9 mouse cellular contexts compared by ENCODE assay signal in the genomic region with DNA sequence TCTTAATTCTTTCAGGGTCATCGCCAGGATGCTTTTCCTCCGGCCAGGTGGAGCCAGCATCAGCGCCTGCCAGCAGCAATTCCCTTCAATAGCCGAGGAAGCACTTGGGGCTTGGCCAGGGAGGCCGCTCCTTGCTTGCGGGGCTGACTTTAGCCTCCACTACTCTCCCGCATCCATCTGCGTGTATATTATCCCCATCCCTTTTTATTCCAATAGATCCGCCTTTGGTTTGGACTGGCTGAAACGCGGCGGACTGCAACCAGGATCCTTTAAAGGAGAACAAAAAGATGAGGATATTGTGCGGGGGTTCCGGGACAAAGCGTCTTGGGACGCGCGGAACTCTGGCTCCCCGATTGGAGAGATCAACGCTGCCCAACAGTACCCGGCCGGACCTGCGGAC.
DNase-seq lines count a peak whose midpoint lies in the region; ATAC-seq and TF ChIP-seq lines count a peak whose summit lies in the region.
"Had no signal": no experiment of that assay in that cellular context is flagged by ENCODE, and none has a peak within 500 bp of the region (broad histone marks: within the 10 kb centered on the region; RNA-seq: fewer than 3 reads in every experiment).

No protein-coding gene starts in this region.

- H3K4me2 ChIP-seq in lung, embryonic 14.5 days = no peak overlapping the region
- no peak overlapping the region for H3K4me2 ChIP-seq in embryonic facial prominence, embryonic 12.5 days (replicated peaks)
- H3K4me2 ChIP-seq in intestine, postnatal 0 days (replicated peaks; ENCODE audit: low read depth) = no peak overlapping the region

- H3K36me3 ChIP-seq in lung, embryonic 14.5 days (ENCODE audit: insufficient read depth) = no peaks in the 10 kb centered on the region
- H3K36me3 ChIP-seq in embryonic facial prominence, embryonic 12.5 days = no peaks in the 10 kb centered on the region
- no peaks in the 10 kb centered on the region for H3K36me3 ChIP-seq in intestine, postnatal 0 days (ENCODE audit: control insufficient read depth, insufficient read depth)

- peak; percentile 8 for DNase-seq in lung, embryonic 14.5 days
- no peak for DNase-seq in lung, adult 2 months
- DNase-seq in kidney, adult 11 months = no peak
- no peak for DNase-seq in thymus, postnatal 36 days
- no peak for DNase-seq in thymus, adult 18-20 months
- DNase-seq: heart, adult 11 months had no signal

- TF ChIP-seq CTCF in lung, embryonic 14.5 days (IDR thresholded peaks at IDR 0.05; ENCODE audit: low read depth) = no peak
- TF ChIP-seq CTCF in lung, adult 2 months (IDR thresholded peaks at IDR 0.05; ENCODE audit: insufficient read depth, low read length) = no peak
- no peak for TF ChIP-seq CTCF in intestine, postnatal 0 days (IDR thresholded peaks at IDR 0.05; ENCODE audit: low read depth)

- H3K4me1 ChIP-seq in lung, embryonic 14.5 days (ENCODE audit: insufficient read depth) = no peaks in the 10 kb centered on the region
- peaks cover 8% of the 10 kb centered on the region; the same call in 1 of the 2 replicates for H3K4me1 ChIP-seq in lung, adult 2 months (ENCODE audit: control insufficient read depth, insufficient read depth, low read length)
- peaks cover 29% of the 10 kb centered on the region for H3K4me1 ChIP-seq in embryonic facial prominence, embryonic 12.5 days
- no peaks in the 10 kb centered on the region; the same call in 1 of the 2 replicates for H3K4me1 ChIP-seq in intestine, postnatal 0 days (replicated peaks; ENCODE audit: control insufficient read depth, insufficient read depth, low read length)

- H3K27ac ChIP-seq in lung, embryonic 14.5 days (ENCODE audit: low read depth) = no peak overlapping the region
- 0 out of 2 replicates have a peak overlapping the region, but pooled peaks have one; percentile 54 for H3K27ac ChIP-seq in embryonic facial prominence, embryonic 12.5 days
- no peak overlapping the region for H3K27ac ChIP-seq in intestine, postnatal 0 days (ENCODE audit: low read depth, low read length)
- H3K27ac ChIP-seq: macrophage had no signal

- H3K9ac ChIP-seq in lung, embryonic 14.5 days = no peak overlapping the region
- H3K9ac ChIP-seq in embryonic facial prominence, embryonic 12.5 days = no peak overlapping the region
- no peak overlapping the region for H3K9ac ChIP-seq in intestine, postnatal 0 days (ENCODE audit: low read depth, low read length)

- no peak for TF ChIP-seq POLR2A in lung, adult 2 months (IDR thresholded peaks at IDR 0.05; ENCODE audit: borderline replicate concordance, extremely low read depth, low read depth, low read length)

- ATAC-seq in lung, embryonic 14.5 days (ENCODE audit: insufficient read depth) = no peak
- no peak for ATAC-seq in embryonic facial prominence, embryonic 12.5 days (ENCODE audit: insufficient number of reproducible peaks, insufficient read depth, low FRiP score, low TSS enrichment)
- ATAC-seq in intestine, postnatal 0 days = no peak

- no peaks in the 10 kb centered on the region for H3K9me3 ChIP-seq in lung, embryonic 14.5 days (ENCODE audit: low read depth, low read length)
- no peaks in the 10 kb centered on the region for H3K9me3 ChIP-seq in embryonic facial prominence, embryonic 12.5 days
- no peaks in the 10 kb centered on the region for H3K9me3 ChIP-seq in intestine, postnatal 0 days (ENCODE audit: control insufficient read depth)

- H3K4me3 ChIP-seq in lung, embryonic 14.5 days (ENCODE audit: low read depth, low read length) = no peak overlapping the region
- no peak overlapping the region for H3K4me3 ChIP-seq in lung, adult 2 months (replicated peaks; ENCODE audit: extremely low read depth, low read depth, low read length)
- H3K4me3 ChIP-seq in embryonic facial prominence, embryonic 12.5 days = peak overlapping the region; percentile 36
- H3K4me3 ChIP-seq in intestine, postnatal 0 days (ENCODE audit: low read depth, low read length) = peak overlapping the region; percentile 29; the same call in 1 of the 2 replicates

- peaks cover 95% of the 10 kb centered on the region for H3K27me3 ChIP-seq in lung, embryonic 14.5 days (ENCODE audit: insufficient read depth, low read length)
- peaks cover 92% of the 10 kb centered on the region for H3K27me3 ChIP-seq in embryonic facial prominence, embryonic 12.5 days
- H3K27me3 ChIP-seq in intestine, postnatal 0 days (replicated peaks; ENCODE audit: control insufficient read depth, insufficient read depth, low read length) = peaks cover 81% of the 10 kb centered on the region

- under 1% methylated on average over 23 of the region's 23 CpGs for WGBS in lung, embryonic 14.5 days
- 4% methylated on average over 23 of the region's 23 CpGs for WGBS in lung, adult 2 months
- WGBS in embryonic facial prominence, embryonic 12.5 days = 1% methylated on average over 23 of the region's 23 CpGs
- 2% methylated on average over 23 of the region's 23 CpGs for WGBS in intestine, postnatal 0 days

Comparison
In these comparisons a context has a peak if more than half of its experiments do, and no peak if none do; other contexts are left out.
1. H3K4me3 ChIP-seq: peak in embryonic facial prominence, embryonic 12.5 days (single experiment) and intestine, postnatal 0 days (single experiment); none in lung, embryonic 14.5 days (single experiment) and lung, adult 2 months (single experiment).